Mouse (Mus musculus): ENCODE measurements around the gene Ugt1a9. TPM values are rescaled to one million over a fixed set of nuclear protein-coding genes. Genes with fewer than 3 reads are reported as not detected.

The Ugt1a9 gene
- total RNA-seq, 2 experiments from 2014 or later, result not detected

DNA sequence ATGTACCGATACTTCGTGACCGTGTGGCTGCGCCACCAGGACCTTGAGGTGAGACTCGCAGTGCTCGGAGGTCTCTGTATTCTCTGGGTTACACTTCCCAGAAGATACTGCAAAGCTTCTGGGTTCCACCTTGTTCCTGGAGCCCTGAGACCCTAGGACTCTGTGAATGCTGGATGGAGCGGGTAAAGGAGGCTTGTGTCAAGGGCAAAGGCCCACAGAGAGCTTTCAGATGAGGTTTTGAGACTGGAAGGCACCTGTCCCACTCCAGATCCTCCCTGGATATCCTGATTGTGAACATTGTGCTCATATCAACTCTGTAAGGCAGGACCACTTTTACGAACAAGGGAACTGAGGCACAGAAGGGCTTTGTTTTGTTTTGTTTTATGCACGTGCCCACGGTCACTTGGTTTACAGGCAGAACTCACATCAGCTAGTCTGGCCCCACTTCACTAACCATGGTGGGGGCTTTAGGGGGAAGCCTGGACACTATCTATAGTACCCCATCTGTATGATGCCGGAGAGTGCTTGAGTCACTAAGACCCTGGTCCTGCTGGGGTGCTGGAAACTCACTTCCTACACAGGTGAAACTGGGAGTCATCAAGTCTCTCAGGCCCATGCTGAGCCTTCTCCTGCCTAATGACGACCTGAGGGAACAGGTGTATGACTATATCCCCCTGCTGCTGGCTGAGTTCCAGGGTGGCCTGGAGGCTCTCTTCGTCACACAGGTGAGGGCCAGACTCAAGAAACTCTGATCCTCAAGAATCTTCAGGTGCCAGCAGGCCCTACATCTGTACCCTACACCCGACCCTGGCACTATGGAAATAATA, 163.0 kb downstream of the Ugt1a9 start:
- no peak for DNase-seq (ENCODE audit: low spot score in 2 of 2)

DNA sequence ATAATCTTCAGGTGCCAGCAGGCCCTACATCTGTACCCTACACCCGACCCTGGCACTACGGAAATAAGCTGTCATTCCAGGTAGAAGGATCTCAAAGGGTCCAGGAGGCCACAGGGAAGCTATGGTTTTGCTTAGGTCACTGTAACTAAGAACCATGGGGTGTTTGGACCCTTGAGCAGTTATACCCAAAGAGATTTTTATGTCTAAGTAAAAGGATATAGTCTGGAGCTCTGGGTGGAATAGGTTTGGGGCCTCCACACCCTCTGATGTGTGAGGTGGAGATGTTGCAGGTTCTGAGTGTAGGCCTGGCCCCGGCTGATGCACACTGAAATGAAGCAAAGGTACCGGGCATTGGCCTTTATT, 163.6 kb downstream of the Ugt1a9 start:
- DNase-seq (ENCODE audit: low spot score in 2 of 2), result no peak

DNA sequence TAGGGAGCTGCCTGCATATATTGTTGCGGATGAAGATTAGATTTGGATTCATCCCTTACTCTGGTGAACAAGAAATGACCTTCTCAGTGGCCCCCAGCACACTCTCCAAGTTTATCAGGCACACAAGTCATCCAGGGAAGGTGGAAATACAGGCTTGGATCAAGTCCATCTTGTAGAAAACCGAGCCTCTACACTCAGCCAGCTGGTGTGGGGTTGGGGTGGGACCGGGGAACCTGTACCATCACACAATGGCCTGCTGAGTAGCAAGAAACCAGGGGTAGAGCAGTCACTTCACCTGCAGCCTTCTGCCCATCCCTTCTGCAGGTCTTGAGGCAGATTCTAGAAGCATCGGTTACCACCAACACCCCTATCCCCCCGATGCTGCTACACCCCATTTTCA, 164.0 kb downstream of the Ugt1a9 start:
- no peak for DNase-seq (ENCODE audit: low spot score in 2 of 2)

DNA sequence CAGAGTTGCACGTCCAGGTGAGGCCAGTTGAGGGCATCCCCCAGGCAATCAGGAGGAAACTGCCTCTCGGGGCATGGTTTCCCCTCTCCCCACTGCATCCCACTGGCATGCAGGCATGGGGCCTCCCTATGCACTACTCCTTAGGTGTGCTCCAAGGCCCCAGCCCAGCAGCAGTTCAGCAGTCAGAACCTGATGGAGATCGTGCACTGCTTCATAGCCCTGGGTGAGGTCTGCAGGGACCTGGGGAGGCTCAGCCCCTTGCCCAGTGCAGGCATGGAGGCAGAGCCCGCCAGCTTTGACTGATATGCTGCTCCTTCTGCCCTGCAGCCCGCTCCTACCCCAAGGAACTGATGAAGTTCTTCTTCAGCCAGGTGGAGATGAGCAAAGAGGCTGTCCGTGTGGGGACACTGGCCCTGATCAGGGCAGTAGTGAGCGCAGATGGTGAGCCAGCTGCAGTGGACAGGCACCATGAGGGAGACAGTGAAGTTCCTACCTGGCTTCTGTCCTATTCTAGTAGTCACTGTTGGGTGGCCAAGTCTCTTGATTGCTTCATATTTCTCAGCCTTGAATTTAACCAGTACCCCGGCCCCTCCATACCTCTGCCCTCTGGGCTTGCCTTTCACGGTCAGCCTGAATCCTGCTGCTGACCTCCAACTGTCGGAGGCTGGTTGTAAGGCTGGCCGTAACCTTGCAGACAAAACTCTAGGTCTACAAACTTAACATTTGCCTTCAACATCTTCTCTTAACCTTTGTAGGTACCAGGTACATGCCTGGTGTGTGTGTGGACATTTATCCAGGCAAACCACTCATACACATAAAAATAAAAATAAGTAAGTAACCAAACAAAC, 164.7 kb downstream of the Ugt1a9 start:
- no peak for DNase-seq (ENCODE audit: low spot score in 2 of 2)

DNA sequence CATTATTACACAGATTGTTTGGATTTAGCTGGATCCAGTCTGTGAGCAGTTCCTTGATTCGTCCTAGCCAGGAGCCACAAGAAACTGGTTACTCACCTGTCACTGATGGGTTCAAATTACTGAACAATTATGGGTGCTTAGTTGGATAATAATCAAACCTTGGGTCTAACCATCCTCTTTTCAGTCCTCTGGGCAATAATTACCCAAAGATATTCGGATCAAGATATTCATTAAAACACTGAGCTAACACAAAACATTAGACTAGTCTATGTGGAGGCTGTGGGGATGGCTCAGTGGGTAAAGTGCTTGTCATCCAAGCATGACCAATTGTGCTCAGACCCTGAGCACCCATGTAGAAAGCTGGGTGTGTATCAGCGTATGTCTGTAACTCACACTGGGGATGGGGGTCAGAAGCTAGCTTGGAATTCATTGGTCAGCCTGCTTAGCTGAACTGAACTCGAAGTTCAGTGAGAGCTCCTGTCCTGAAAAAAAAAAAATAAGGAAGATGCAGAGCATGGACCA, 165.4 kb downstream of the Ugt1a9 start:
- DNase-seq (ENCODE audit: low spot score in 2 of 2), result no peak

DNA sequence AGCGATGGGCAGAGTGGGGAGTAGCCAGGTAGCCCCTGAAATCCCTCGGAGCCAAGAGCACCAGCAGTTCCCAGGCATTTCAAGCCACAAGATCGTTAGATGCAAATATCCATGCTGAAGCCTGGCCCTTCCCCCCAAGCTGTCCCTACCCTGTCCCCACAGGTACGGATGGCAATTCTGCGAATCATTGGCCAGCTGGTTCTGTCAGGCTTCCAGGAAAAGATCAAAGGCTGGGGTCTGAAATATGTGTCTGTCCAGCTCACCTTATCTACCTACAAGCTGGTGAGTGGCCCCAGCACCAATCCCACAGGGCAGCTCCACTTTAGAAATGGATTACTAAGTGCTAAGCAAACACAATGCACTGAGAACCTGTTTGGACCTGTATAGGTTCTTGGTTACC, 166.7 kb downstream of the Ugt1a9 start:
- DNase-seq (ENCODE audit: low spot score in 2 of 2), result no peak

DNA sequence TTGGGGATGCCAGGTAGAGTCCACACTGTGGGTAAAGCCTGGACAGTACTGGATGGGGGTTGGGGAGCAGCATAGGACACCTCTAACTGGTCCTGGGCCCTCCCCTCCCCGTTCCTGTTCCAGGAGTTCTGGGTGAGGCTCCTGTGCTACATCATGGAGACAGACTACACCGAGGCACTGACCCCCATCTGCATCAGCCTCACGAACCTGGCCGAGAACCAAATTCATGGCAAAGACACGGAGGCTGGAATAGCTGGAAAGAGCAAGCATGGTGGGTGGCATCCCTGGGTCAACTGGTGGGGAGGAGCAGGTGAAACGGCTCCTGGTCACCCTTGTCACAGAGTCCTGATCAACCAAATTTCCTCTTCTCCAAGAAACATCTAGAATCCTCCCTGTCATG, 168.2 kb downstream of the Ugt1a9 start:
- DNase-seq (ENCODE audit: low spot score in 2 of 2), result no peak

DNA sequence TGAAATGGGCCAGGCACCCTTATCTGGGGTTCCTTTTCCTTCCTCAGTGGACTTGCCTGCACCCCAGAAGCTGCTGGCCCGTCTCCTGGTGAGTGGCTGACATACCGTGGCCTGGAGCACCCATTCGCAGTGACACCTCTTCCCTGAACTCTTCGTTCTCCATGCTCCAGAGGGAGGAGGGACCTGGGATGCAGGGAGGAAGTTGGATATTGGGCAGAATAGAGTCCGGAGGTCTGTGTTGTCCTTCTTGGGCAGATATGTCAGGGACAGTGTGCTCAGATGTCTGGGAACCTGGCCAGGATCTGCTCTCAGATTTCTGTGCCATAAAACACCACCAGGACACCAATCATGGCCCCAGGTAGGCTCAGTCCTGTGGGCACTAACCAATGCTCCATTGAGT, 169.5 kb downstream of the Ugt1a9 start:
- no peak for DNase-seq (ENCODE audit: low spot score in 2 of 2)

DNA sequence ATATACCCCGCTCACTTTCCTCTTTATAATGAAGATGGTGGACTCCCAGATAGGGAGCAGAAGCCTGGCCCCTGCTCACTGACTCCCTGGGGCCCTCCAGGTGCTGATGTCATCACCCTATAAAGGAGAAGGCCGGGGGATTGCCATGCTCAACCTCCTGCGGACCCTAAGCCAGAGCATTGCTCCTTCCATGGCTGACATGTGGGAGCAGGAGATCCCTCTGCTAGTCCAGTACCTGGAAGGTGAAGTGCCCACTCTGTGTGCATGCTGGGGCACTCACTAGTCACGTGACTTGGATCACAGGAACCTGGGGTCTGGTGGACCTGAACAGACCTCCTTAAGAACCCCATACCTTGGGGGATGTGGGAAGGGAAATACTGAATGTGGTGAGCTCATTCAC, 170.0 kb downstream of the Ugt1a9 start:
- DNase-seq (ENCODE audit: low spot score in 2 of 2), result no peak

DNA sequence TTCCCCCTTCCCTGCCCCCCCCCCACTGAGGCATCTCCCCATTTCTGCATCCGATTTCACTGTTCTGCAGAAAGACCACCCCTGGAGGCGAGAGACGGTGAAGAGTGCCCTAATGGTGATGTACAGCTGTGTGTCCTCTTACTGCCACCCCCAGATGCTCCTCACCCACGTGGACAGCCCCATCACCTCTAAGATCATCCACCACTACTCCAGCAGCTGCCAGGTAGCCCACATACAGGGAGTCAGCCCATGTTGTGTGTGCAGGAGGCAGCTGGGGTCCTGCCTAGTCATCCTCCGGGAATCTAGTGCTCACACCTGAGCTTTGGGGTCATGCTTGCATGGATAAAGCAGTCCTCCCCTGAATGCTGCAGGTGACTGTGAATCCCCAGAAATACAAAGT, 173.3 kb downstream of the Ugt1a9 start:
- DNase-seq (ENCODE audit: low spot score in 2 of 2), result no peak

DNA sequence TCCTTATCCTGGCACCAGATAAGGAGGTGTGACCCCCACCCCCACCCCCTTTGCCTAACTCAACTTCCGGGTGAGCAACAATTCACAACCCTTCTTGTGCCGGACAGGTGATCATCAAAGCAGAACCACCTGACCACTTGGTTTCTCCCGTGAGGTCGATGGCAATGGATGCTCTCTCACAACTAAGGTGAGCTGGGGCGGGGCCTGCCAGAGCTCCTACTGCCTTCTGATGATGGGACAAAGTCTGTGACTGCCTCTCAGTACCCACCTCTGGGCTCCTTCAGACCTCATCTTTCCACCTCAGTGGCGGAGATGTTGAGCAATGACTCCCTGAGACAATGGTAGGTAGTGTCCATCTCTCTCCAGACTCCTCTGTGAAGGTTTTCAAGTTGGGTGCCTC, 175.3 kb downstream of the Ugt1a9 start:
- no peak for DNase-seq (ENCODE audit: low spot score in 2 of 2)

DNA sequence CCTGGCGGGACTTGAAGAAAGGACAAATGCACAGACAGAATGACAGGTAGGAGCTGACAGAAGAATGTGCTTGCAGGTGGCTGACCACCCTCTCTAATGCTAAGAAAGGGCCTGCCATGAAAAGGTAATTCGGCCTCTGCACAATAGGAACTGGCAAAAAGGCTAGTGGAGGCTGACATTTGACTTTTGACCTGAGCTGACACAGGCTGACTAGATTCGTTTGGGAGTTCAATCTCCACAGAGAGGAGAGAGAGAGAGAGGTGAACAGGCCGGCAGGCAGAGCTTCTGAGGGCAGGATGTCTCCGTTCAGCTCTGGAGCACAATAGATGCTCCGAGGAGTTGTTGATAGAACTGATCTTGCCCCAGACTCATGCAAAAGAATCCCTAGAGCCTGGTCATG, 175.8 kb downstream of the Ugt1a9 start:
- no peak for DNase-seq (ENCODE audit: low spot score in 2 of 2)

DNA sequence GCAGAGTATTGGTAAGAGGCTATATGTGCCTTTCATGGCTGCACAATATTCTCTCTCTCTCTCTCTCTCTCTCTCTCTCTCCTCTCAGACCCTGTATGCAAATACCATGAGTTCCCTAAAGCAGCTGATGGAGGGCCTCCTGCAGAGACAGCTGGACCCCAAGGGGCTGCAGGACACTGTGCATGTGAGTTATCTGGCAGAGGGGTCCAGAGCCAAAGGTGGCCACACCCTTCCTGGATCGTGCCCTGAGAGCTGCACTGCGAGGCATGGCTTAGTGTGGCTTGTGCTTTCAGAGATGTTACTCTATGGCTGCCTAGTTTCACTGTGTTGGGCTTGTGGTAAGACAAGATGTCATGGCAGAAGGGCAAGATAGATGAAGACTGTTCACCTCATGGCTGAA, 177.1 kb downstream of the Ugt1a9 start:
- DNase-seq (ENCODE audit: low spot score in 2 of 2), result no peak

DNA sequence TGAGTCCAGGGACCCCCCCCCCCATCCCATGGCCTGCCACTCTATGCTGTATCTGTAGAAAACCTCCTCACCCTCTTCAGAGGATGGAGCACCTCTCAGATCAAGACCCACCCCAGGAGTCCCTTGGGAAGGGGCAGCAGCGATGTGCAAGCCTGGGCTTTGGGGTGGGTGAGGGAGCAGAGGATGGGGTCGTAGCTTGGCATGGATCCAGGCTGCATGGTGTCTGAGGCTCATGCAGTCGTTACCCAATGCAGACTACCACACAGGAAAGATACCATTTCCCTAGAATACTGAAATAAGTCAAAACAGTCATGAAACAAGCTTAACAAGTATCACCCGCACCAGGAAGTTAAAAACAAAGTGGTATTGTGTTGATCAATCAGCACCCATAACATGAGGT, 178.1 kb downstream of the Ugt1a9 start:
- no peak for DNase-seq (ENCODE audit: low spot score in 2 of 2)

DNA sequence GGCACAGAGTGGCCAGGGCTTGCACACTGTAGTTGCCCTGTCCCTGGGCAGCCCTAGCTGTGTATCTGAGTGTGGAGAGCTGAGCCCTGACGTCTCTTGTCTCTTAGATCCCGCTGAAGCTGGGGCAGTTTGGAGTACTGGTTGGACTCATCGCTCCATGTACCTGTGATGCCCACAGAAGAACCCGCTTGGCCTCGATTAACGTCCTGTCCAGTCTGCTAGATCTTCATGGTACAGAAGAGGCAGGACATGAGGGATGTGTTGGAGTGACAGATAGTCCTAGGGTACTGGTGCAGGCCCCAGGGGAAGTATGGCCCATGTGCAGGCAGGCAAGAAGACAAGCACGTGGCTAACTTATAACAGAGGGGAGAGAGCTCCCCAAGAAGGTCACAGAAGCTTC, 179.0 kb downstream of the Ugt1a9 start:
- DNase-seq (ENCODE audit: low spot score in 2 of 2), result no peak

DNA sequence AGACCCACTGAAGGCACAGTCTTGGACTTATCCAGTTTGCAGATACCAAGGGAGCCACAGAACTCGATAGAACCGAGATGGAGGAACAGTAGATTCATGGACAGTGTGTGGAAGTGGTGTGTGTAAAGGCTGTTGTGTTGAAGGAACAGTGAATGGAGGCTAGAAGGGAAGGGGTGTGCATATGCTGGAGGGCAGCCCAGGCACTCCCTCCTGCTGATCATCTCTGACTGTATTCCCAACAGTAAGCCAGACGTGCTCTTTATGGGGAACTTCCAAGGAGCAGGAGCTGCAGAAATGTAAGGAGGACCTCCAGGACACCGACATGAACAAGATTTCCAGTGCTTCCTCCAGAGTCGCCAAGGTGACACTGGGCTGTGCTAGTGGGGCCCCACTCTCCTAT, 179.4 kb downstream of the Ugt1a9 start:
- DNase-seq (ENCODE audit: low spot score in 2 of 2), result no peak

DNA sequence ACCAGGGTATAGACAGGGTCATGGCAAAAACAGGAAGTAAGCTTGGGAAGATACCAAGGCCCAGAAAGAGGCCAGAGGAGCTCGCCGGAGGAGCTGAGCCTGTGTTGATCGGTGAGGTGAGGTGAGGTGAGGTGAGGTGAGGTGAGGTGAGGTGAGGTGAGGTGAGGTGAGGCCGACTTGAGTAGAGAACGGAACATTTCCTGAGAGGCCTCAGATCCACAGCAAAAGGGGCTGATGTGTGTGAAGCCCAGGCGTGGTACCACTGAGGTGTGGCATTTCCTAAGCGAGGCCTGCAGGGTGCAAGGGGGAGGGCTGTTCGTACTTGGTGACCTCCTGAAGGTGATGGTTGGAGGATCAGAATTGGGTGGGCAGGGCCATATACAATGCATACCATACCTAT, 182.5 kb downstream of the Ugt1a9 start:
- no peak for DNase-seq (ENCODE audit: low spot score in 2 of 2)

DNA sequence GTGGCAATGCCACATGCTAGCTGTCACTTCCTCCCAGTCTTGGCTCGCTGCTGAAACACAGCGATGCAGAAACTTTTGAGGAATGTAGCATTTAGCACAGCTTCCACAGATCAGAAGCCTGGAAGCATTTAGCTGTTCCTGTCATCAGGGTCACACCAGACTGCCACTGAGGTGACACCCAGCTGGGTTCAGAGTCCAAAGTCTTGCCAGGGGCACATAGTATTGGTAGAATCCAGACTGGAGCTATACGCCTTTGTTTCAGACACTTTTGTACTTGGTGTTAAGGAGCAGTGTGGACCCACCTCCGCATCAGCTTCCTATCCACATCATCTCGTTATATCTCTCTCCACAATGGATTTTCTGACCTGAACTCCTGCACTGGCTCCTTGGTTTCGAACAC, 182.9 kb downstream of the Ugt1a9 start:
- no peak for DNase-seq (ENCODE audit: low spot score in 2 of 2)

DNA sequence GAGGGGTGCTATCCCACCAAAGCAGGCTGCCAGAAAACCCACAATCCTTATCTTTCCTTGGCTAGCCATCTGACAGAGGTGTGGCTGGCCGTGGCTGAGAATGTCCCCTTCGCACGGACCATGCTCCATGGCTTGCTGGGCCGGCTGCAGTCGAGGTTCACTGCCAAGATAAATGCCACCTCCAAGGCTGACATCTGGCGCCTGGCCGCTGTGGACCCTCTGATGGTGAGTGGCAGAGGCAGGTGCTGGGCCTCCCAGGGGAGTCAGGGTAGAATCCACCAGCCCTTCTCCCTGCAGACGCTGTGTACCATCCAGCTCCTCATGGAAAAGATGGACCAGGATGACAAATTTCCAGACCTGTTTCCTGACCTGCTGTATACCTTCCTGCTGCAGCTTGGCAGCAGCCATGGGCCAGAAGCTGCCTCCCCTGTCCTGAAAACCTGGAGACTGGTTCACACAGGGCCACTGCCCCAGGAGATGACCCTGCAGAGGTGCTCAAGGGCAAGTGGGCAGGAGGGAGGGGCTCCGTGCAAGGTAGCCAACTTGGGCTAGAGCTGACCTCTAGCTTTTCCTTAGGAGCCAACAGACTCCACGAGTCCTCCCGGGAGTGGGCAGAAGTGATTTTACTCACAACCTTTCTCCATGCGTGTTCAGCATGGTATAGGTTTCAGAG, 184.3 kb downstream of the Ugt1a9 start:
- peak; percentile 75 to 83 for DNase-seq (ENCODE audit: low spot score in 2 of 2)

DNA sequence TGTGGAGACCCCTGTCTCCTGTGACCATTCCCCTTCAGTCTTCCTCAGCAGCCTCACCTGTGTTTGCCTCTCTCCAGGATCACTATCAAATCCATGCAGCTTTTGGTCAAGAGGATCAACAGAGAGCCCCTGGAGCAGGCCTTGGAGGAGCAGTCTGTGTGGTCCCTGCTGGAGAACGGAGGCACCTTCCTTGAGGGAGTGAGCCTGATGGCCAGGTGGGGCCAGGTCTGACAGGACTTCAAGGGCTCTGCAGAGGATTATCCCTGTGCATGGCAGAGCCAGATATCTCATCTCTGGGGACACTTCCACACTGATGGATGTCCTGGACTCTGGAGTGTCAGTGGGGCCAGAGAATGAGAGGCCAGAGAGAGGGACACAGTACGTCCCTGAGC, 184.9 kb downstream of the Ugt1a9 start:
- peak in 1 of 2 experiments; percentile 53 for DNase-seq (ENCODE audit: low spot score in 2 of 2)

DNA sequence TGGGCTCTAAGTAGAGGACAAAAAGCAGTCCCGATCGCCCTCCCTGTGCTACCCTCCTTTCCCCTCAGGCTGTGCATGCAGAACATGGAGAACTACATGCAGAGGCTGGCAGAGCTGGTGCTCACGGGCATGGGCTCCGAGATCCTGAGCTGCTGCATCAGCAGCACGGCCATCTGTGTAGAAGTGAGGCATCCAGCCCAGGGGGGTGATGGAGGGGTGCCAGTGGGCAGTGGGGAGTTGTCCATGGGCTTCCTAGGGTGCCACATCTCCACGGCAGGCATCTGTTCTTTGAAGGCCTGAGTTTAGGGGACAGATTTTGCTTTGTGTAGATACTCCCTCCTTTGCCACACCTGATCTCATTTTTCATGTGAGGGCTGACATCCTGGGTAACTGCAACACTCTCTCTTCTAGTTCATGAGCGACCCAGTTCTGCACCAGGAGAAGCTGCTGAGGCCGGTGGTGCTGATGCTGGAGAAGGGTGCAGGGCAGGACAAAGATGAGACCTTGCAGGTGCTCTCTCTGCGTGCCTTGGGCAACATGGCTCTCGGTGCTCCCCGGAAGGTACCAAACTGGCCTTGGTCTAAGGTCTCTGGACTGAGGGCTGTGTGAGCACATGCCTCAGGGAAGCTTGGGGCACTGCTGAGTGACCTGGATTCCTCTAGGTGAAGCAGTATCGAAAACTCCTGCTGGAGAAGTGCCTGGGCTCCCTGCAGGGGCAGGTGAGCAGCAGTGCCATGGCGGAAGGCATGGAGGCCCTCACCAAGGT, 185.6 kb downstream of the Ugt1a9 start:
- DNase-seq (ENCODE audit: low spot score in 2 of 2), result peak in 1 of 2 experiments; percentile 61

Data from gastrocnemius, postnatal 4 days (tissue).